ENCODE assay signal across 1 mouse cellular context in genomic region chr9:57764974-57765363, GRCm38 (mm10).
TF ChIP-seq lines count a peak whose summit lies in the region.

No protein-coding gene starts in this region.

TF ChIP-seq in CH12.LX, 34 proteins besides CTCF, POLR2A, EP300 and RAD21 (continued from another document):
- TF ChIP-seq ELF1 (IDR thresholded peaks at IDR 0.05; ENCODE audit: low read depth, low read length) (peak; percentile 98), SIN3A (IDR thresholded peaks at IDR 0.05; ENCODE audit: low read length) (peak; percentile 90), ZNF384 (IDR thresholded peaks at IDR 0.05; ENCODE audit: low read depth, low read length) (no peak), SMC3 (IDR thresholded peaks at IDR 0.05; ENCODE audit: low read depth, low read length) (no peak), ZKSCAN1 (IDR thresholded peaks at IDR 0.05; ENCODE audit: borderline replicate concordance, low read depth, low read length) (no peak), MYC (IDR thresholded peaks at IDR 0.05; ENCODE audit: low read depth, low read length) (no peak), MXI1 (IDR thresholded peaks at IDR 0.05; ENCODE audit: low read depth, low read length) (peak; percentile 28; the same call in 1 of the 2 replicates), CHD2 (IDR thresholded peaks at IDR 0.05; ENCODE audit: low read length) (0 out of 2 replicates have a peak, but pooled peaks have one; percentile 53), IRF4 (IDR thresholded peaks at IDR 0.05; ENCODE audit: low read depth, low read length) (peak; percentile 25; the same call in 1 of the 2 replicates), ZC3H11A (IDR thresholded peaks at IDR 0.05; ENCODE audit: low read depth, low read length) (no peak), TBP (conservative IDR thresholded peaks at IDR 0.05; ENCODE audit: low read depth, low read length) (no peak), TCF12 (IDR thresholded peaks at IDR 0.05; ENCODE audit: low read depth, low read length) (peak; percentile 75), E2F4 (IDR thresholded peaks at IDR 0.05; ENCODE audit: insufficient replicate concordance, low read depth, low read length) (no peak), PAX5 (IDR thresholded peaks at IDR 0.05; ENCODE audit: low read length) (no peak), MEF2A (IDR thresholded peaks at IDR 0.05; ENCODE audit: borderline replicate concordance, low read depth, low read length) (no peak), CHD1 (IDR thresholded peaks at IDR 0.05; ENCODE audit: low read depth, low read length) (peak; percentile 27; the same call in 1 of the 2 replicates), POLR2AphosphoS2 (IDR thresholded peaks at IDR 0.05; ENCODE audit: low read depth, low read length) (peak; percentile 79), KAT2A (IDR thresholded peaks at IDR 0.05; ENCODE audit: insufficient replicate concordance, low read length) (peak; percentile 72; the same call in 1 of the 2 replicates)
